Mouse (Mus musculus) neural tube, embryonic 11.5 days (tissue): ENCODE data around the gene Fam234b. TPM values are rescaled to one million over a fixed set of nuclear protein-coding genes. Genes with fewer than 3 reads are reported as not detected.

Experiments
- ATAC-seq: fragments of 200-750 bp; cut with Nextera tagmentation; 2 replicates; pipeline ENCODE4 v1.8.0; 2017; ENCODE audit warnings: moderate number of reproducible peaks, mild to moderate bottlenecking, moderate TSS enrichment, moderate library complexity; ENCODE audit not compliant: insufficient read depth, low FRiP score, low TSS enrichment
- DNase-seq: peaks from one replicate; pipeline ENCODE4 v3.0.0-alpha.2; 2015; ENCODE audit warnings: low spot score
- H3K27ac ChIP-seq: fragments of 300-500 bp; sonication (generic); 2 replicates; pipeline ENCODE4 v1.5.1; 2014; ENCODE audit warnings: low read depth, mild to moderate bottlenecking, low read length
- H3K27me3 ChIP-seq: fragments of 300-500 bp; sonication (generic); 2 replicates; pipeline ENCODE4 v1.6.1; 2014; ENCODE audit warnings: mild to moderate bottlenecking, low read length, mixed read lengths; ENCODE audit not compliant: control insufficient read depth, insufficient read depth
- H3K36me3 ChIP-seq: fragments of 300-500 bp; sonication (generic); 2 replicates; pipeline ENCODE4 v1.6.1; 2014; ENCODE audit warnings: mild to moderate bottlenecking, low read length, moderate library complexity, mixed read lengths; ENCODE audit not compliant: control insufficient read depth, insufficient read depth
- H3K4me1 ChIP-seq: fragments of 300-500 bp; sonication (generic); 2 replicates; pipeline ENCODE4 v1.6.1; 2014; ENCODE audit warnings: low read length, mixed read lengths; ENCODE audit not compliant: control insufficient read depth, insufficient read depth
- H3K4me2 ChIP-seq: fragments of 300-500 bp; sonication (generic); 2 replicates; pipeline ENCODE4 v1.6.1; 2014; ENCODE audit warnings: low read depth, mild to moderate bottlenecking, moderate library complexity
- H3K4me3 ChIP-seq: fragments of 300-500 bp; sonication (generic); 2 replicates; pipeline ENCODE4 v1.5.1; 2014; ENCODE audit warnings: low read depth, low read length
- H3K9ac ChIP-seq: fragments of 300-500 bp; sonication (generic); 2 replicates; pipeline ENCODE4 v1.6.1; 2014; ENCODE audit warnings: mild to moderate bottlenecking, low read length
- H3K9me3 ChIP-seq: fragments of 300-500 bp; sonication (generic); 2 replicates; pipeline ENCODE4 v1.6.1; 2016; ENCODE audit warnings: low read length; ENCODE audit not compliant: control insufficient read depth
- WGBS: fragments of 180-500 bp; shearing (Covaris S2); extraction: QIAGEN DNeasy Blood & Tissue Kit; methylation state at CpG from one replicate; pipeline ENCODE4 v1.1.7; 2014; 5-methylcytosine and 5-hydroxymethylcytosine counted together
- polyA plus RNA-seq: library from polyadenylated mRNA; unstranded; fragments of >200 nt; fragmentation: Nextera tagmentation; extraction: Ambion mirVana; gene quantifications from 2 replicates; pipeline ENCODE4 v1.2.1, GENCODE M21; 2014

Gene Fam234b
- polyA plus RNA-seq, 1 experiment from 2014 or later = 41.3 TPM

- H3K4me1 ChIP-seq = no peaks in the 10 kb centered on the region
- 84% methylated on average over 3 of the region's 3 CpGs for WGBS
- DNase-seq (no peak), ATAC-seq (no peak)
- H3K9me3 ChIP-seq = no peaks in the 10 kb centered on the region
- no peaks in the 10 kb centered on the region for H3K36me3 ChIP-seq
- no peak overlapping the region for H3K9ac ChIP-seq
- no peak overlapping the region for H3K4me2 ChIP-seq
- no peaks in the 10 kb centered on the region for H3K27me3 ChIP-seq
- H3K27ac ChIP-seq = no peak overlapping the region
- no peak overlapping the region for H3K4me3 ChIP-seq
These were observed 28.5 kb upstream of the Fam234b start for GRCm38 (mm10) chr6:135169246-135169645.

GRCm38 (mm10) chr6:135171736-135172135 lies 26.0 kb upstream of the Fam234b start:
- Histone ChIP-seq H3K9me3 (no peaks in the 10 kb centered on the region), H3K4me3 (no peak overlapping the region), H3K27me3 (no peaks in the 10 kb centered on the region), H3K4me1 (no peaks in the 10 kb centered on the region), H3K36me3 (no peaks in the 10 kb centered on the region), H3K27ac (no peak overlapping the region), H3K9ac (no peak overlapping the region), H3K4me2 (no peak overlapping the region)
- DNase-seq (no peak), ATAC-seq (no peak)
- WGBS = 68% methylated on average over 14 of the region's 14 CpGs

GRCm38 (mm10) chr6:135175014-135175413 lies 22.8 kb upstream of the Fam234b start:
- Histone ChIP-seq H3K9me3 (no peaks in the 10 kb centered on the region), H3K4me2 (no peak overlapping the region), H3K36me3 (no peaks in the 10 kb centered on the region), H3K27ac (no peak overlapping the region), H3K4me1 (no peaks in the 10 kb centered on the region), H3K27me3 (no peaks in the 10 kb centered on the region), H3K4me3 (no peak overlapping the region), H3K9ac (no peak overlapping the region)
- WGBS = 100% methylated on average over 1 of the region's 1 CpGs
- no peak for DNase-seq
- ATAC-seq = no peak

- Histone ChIP-seq H3K4me2 (no peak overlapping the region), H3K36me3 (no peaks in the 10 kb centered on the region), H3K4me1 (no peaks in the 10 kb centered on the region), H3K27ac (no peak overlapping the region), H3K9ac (no peak overlapping the region), H3K27me3 (no peaks in the 10 kb centered on the region), H3K4me3 (no peak overlapping the region), H3K9me3 (no peaks in the 10 kb centered on the region)
- DNase-seq (no peak), ATAC-seq (no peak)
These were observed 20.5 kb upstream of the Fam234b start for GRCm38 (mm10) chr6:135177271-135177670.

GRCm38 (mm10) chr6:135178599-135178998 lies 19.2 kb upstream of the Fam234b start:
- DNase-seq = no peak
- WGBS = 39% methylated on average over 3 of the region's 3 CpGs
- H3K4me2 ChIP-seq = no peak overlapping the region
- H3K9me3 ChIP-seq = no peaks in the 10 kb centered on the region
- H3K27me3 ChIP-seq = no peaks in the 10 kb centered on the region
- ATAC-seq = no peak
- H3K4me3 ChIP-seq = no peak overlapping the region
- no peak overlapping the region for H3K9ac ChIP-seq
- H3K4me1 ChIP-seq = no peaks in the 10 kb centered on the region
- H3K27ac ChIP-seq = no peak overlapping the region
- H3K36me3 ChIP-seq = no peaks in the 10 kb centered on the region

- ATAC-seq (no peak), DNase-seq (no peak)
- Histone ChIP-seq H3K9me3 (no peaks in the 10 kb centered on the region), H3K9ac (no peak overlapping the region), H3K27me3 (no peaks in the 10 kb centered on the region), H3K36me3 (no peaks in the 10 kb centered on the region), H3K27ac (no peak overlapping the region), H3K4me2 (no peak overlapping the region), H3K4me3 (no peak overlapping the region), H3K4me1 (no peaks in the 10 kb centered on the region)
- WGBS = 50% methylated on average over 5 of the region's 5 CpGs
These were observed 14.9 kb upstream of the Fam234b start for GRCm38 (mm10) chr6:135182925-135183324.

GRCm38 (mm10) chr6:135183961-135184360 lies 13.8 kb upstream of the Fam234b start:
- Histone ChIP-seq H3K27ac (no peak overlapping the region), H3K4me3 (no peak overlapping the region), H3K9ac (no peak overlapping the region), H3K4me2 (no peak overlapping the region), H3K9me3 (no peaks in the 10 kb centered on the region), H3K4me1 (no peaks in the 10 kb centered on the region), H3K27me3 (no peaks in the 10 kb centered on the region), H3K36me3 (no peaks in the 10 kb centered on the region)
- DNase-seq (no peak), ATAC-seq (no peak)
- WGBS = 49% methylated on average over 8 of the region's 8 CpGs

GRCm38 (mm10) chr6:135187076-135187917 lies 10.5 kb upstream of the Fam234b start:
- no peak overlapping the region for H3K9ac ChIP-seq
- no peaks in the 10 kb centered on the region for H3K27me3 ChIP-seq
- 49% methylated on average over 10 of the region's 10 CpGs for WGBS
- ATAC-seq (no peak), DNase-seq (no peak)
- no peak overlapping the region for H3K4me2 ChIP-seq
- H3K4me3 ChIP-seq = no peak overlapping the region
- no peak overlapping the region for H3K27ac ChIP-seq
- no peaks in the 10 kb centered on the region for H3K4me1 ChIP-seq
- no peaks in the 10 kb centered on the region for H3K9me3 ChIP-seq
- no peaks in the 10 kb centered on the region for H3K36me3 ChIP-seq

- no peak overlapping the region for H3K4me2 ChIP-seq
- no peaks in the 10 kb centered on the region for H3K4me1 ChIP-seq
- DNase-seq (no peak), ATAC-seq (no peak)
- H3K36me3 ChIP-seq = no peaks in the 10 kb centered on the region
- no peak overlapping the region for H3K4me3 ChIP-seq
- WGBS = 60% methylated on average over 4 of the region's 4 CpGs
- no peak overlapping the region for H3K27ac ChIP-seq
- no peaks in the 10 kb centered on the region for H3K9me3 ChIP-seq
- H3K27me3 ChIP-seq = no peaks in the 10 kb centered on the region
- no peak overlapping the region for H3K9ac ChIP-seq
These were observed 9.1 kb upstream of the Fam234b start for GRCm38 (mm10) chr6:135188629-135189028.
